Mouse (Mus musculus) adrenal gland, postnatal 36 days (tissue): ENCODE data around the gene Spsb4. TPM values are rescaled to one million over a fixed set of nuclear protein-coding genes. Genes with fewer than 3 reads are reported as not detected.
"Not testable (repeated sequence)": the region's sequence is repeated elsewhere in the genome, so short reads cannot be mapped to it uniquely, and the experiment has no call there.

Source experiments
- DNase-seq, 2 experiments: peaks; one replicate each; pipeline ENCODE4 v3.0.0; 2021; ENCODE audit warnings: mixed read lengths in 1 of 2
- total RNA-seq, 2 experiments: library from RNA; stranded (reverse); gene quantifications; 2 replicates each; pipeline ENCODE4 v1.2.3; 2021

Gene Spsb4
- total RNA-seq, 2 experiments from 2014 or later, result 0.93 to 0.99 TPM

- DNase-seq, result peak; percentile 58 to 70
Observed at GRCm38 (mm10) chr9:96952310-96952975, 66.2 kb downstream of the Spsb4 start.

DNA sequence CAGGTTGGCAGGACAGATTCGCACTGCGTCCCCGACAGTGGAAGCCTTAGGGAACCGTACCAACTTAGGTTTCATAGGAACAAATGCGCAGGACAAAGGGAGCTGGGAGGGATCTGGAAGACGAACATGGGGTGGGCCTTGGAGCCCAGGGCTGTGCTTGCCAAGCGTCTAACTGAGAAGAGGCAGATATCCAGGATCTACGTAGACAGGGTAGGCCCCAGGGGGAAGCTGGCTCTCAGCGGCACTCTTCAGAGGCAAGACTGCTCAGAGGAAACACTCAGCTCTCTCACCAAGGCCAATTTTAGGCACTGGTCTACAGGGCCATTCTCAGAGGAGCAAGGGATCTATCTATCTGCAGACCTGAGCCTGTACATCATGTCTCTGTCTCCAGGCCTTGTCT is 69.1 kb downstream of the Spsb4 start:
- DNase-seq, result no peak

DNA sequence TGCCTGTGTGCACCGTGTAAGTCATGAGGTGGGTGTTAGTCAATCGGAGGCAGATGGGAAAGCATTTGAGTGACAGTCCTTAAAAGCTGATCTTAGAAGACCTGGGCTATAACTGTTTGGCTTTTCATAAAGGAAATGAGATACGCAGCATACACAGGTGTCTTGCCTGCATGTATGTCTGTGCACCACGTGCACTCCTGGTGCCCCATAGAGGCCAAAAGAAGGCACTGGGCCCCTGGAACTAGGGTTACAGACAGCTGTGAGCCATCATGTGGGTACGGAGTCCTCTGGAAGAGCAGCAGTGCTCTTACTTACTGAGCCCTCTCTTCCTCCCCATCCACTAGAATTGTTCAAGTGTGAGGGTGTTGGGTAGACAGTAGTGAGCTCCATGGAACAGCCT is 70.1 kb downstream of the Spsb4 start:
- no peak for DNase-seq

- DNase-seq, result no peak
Observed at GRCm38 (mm10) chr9:96947171-96947570, 71.5 kb downstream of the Spsb4 start.

DNA sequence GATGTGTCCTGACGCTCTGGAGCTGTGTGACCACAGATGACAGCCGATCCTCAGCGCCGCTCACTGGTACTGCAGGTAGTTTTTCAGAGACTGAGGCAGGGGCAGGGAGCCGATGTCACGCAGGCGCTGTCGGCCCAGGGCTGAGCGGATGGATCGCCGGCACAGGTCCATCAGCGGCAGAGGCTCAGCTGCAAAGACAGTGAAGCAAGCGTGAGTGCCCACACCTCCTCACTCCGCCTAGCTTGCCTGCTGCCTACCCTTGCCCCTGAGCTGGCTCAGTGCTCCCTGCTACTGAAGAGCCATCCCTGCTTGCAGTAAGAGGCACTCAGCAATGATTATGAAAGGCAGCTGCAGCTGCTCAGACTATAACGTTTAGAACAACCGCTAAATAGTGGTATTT is 74.1 kb downstream of the Spsb4 start:
- no peak for DNase-seq

DNA sequence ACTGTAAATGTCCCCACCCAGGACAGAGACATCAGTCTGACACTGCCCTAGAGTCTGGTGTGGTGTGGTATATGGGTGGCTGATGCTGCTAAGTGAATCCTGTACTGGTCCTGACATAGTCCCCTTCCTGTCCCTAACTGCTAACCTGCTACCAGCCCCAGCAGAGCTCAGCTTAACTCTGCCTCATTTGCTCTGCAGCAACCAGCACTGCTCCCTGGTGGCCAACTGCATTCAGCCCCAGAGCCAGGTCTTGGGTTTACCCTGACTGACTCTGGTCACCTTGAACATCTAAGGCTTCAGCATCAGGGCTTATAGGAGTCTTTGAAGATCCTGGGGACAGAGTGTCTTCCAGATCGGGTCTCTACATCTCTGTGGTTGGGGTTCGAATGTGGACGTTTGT is 75.7 kb downstream of the Spsb4 start:
- peak in 1 of 2 experiments; percentile 40 for DNase-seq

- DNase-seq, result no peak
Observed at GRCm38 (mm10) chr9:96938887-96939286, 79.8 kb downstream of the Spsb4 start.

GRCm38 (mm10) chr9:96936427-96936826 is 82.2 kb downstream of the Spsb4 start:
- not testable (repeated sequence) for DNase-seq

DNA sequence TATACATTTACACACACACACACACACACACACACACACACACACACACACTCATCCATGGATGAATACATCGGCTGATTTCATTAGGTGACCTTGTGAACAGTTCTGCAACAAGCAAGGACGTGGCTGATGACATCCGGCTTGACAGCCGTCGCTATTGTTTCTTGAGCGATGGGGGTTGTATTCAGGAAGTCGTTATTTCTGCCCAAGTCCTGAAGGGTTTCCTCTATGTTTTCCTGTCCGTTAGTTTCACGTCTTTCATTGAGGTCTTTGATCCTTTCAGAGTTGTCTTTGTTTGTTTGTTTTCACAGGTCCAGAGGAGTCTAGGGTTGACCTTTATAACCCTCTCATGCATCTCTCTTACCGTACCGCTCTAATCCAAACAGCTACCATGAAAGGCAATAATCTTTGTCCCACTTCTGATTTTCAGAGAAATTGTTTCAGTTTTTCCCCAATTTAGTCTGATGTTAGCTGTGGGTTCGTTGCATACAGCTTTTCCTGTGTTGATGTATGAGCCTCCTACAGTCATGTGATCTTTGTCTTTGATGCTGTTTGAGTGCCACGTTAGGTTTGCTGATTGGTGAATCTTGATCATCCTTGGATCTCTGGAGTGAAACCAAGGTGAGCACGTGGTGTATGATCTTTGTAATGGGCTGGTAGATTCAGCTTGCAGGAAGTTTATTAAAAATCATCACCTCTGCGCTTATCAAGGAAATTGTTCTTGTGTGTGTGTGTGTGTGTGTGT is 82.9 kb downstream of the Spsb4 start:
- DNase-seq, result no peak

DNA sequence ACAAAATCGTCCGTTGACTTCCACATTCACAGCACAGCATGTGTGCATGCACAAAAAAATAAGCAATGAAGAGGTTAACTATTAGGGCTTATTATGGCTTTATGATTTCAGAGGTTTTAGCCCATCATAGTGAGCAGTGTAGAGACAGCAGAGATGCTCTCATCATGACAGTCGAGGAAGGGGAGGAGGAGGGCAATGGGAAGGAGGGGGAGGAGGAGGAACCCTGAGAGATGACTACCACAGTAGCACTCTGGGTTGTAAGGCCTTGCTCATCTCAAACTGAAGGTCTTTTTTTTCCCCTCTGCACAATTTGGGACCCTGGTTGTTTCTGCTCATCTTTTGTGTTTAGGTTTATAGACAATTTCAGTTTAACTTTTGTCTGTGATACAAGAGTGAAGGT is 83.8 kb downstream of the Spsb4 start:
- no peak for DNase-seq

DNA sequence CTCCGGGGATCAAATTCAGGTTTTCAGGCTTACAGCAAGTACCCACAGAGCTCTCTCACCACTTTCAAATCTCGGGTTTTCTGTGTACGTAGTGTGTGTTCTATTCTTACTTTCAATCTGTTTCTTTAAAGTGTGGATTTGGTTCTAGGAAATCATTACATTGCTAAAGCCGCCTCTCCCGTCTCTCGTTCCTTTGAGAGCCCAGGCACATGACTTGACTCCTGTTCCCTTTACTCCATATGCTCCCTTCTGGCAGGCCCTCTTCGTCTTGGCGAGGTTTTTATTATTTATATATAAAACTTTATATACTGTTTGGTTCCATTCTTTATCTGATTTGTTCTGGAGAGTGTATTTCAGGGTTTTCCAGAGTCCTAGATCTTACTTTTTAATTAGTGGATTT is 85.9 kb downstream of the Spsb4 start:
- no peak for DNase-seq

DNA sequence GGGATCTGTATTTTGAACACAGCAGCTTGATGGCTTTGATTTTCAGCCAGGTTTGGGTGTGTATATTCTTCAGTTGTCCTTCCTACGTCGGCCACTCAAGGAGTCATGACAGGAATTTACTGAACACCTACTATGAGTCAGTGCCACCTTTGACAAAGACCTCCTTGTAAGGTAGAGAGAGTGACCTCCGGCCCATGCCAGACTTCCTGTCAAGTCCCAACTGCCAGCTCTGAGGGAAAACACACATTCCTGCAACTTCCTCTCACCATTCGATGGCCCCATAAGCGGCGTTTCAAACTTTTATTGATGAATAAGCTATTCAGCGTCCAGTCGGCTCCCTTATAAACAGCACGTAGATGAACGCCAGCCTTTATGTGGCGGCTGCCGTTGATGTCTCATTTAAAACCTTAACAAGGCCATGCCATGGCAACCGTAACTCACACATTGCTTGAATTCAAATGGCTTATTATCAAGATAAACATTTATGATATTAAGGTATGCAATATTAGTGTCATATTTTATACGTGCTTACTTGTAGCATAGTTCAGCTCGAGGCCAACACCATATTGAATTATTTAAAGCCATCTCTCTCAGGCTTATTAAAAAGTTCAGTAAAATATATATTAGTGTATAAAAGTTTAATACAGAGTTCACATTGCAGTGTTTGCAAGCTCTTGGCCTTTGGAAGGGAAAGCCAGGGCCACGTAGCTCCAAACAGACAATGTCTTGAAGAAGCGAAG is 94.9 kb downstream of the Spsb4 start:
- DNase-seq, result no peak

DNA sequence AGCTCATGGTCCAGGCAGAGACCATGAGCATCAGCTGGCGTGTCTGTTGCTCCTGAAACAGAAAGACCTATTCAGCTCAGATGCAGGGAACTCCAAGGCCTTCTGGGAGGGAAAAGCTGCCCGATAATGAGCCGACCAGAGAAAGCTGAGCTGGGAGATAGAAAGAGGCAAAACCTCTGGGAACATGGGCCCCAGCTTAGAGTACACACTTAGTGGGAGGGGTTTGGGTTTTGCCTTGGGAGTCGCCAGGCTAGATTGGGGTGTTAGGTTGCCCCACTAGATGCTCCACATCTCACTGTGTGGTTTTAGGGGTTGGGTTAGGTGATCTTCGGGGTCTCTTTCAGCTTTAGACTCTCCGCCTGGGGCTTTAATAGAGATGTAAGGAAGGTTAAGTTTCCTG is 95.5 kb downstream of the Spsb4 start:
- DNase-seq, result no peak

GRCm38 (mm10) chr9:96916620-96917538 is 101.8 kb downstream of the Spsb4 start:
- peak; percentile 92 to 93 for DNase-seq

DNA sequence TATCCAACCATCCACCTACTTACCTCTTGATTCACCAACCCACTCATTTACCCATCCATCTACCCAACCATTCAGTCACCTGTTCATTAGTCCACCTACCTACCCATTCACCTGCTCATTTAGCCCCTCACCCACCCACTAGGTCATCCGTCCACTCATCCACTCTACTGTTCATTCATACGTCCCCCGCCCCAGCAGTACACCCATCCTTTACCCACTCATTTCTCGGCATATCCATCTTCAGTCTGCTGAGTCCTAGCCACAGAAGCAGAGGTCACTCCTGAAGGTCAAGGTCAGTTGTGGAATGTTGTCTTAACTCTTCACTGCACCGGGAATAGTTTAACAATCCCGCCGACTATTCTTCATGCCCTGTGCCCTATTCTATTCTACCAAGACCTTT is 102.6 kb downstream of the Spsb4 start:
- no peak for DNase-seq

GRCm38 (mm10) chr9:96914851-96915250 is 103.8 kb downstream of the Spsb4 start:
- no peak for DNase-seq

DNA sequence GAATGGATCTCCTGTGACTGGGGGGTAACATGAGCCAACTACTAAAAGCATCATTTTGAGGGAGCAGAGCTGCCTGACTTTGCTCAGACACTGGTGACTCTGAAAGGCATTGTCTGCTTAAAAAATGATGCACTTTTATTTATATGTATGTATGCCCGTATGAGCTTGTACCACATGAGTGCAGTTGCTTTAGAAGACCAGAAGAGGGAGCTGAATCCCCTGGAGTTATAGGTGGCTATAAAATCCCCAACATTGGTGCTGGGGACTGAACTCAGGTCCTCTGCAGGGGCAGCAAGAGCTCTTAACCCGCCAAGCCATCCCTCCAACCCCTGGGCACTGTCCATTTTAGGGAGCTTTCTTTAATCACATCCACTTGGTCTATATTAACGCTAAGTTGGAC is 104.6 kb downstream of the Spsb4 start:
- no peak for DNase-seq

GRCm38 (mm10) chr9:96909503-96909902 is 109.1 kb downstream of the Spsb4 start:
- no peak for DNase-seq

DNA sequence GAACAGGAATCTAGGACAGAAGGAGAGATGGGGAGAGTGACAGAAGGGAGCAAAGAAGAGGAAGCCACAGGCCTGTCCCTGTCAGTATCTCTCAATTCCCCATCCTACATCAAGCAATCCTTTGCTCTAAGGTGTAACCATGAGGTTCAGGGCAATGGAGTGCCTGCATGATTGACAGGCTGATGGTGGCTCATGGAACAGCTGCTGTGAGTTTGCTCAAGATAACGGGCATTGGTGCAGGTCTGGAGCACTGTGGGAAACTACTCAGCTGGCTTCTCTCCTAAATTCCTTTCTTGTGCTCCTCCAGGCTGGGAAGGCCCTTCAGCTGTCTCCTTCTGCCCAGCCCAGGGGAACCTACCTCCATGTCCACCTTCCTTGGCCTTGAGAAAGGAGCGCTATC is 109.9 kb downstream of the Spsb4 start:
- no peak for DNase-seq

DNA sequence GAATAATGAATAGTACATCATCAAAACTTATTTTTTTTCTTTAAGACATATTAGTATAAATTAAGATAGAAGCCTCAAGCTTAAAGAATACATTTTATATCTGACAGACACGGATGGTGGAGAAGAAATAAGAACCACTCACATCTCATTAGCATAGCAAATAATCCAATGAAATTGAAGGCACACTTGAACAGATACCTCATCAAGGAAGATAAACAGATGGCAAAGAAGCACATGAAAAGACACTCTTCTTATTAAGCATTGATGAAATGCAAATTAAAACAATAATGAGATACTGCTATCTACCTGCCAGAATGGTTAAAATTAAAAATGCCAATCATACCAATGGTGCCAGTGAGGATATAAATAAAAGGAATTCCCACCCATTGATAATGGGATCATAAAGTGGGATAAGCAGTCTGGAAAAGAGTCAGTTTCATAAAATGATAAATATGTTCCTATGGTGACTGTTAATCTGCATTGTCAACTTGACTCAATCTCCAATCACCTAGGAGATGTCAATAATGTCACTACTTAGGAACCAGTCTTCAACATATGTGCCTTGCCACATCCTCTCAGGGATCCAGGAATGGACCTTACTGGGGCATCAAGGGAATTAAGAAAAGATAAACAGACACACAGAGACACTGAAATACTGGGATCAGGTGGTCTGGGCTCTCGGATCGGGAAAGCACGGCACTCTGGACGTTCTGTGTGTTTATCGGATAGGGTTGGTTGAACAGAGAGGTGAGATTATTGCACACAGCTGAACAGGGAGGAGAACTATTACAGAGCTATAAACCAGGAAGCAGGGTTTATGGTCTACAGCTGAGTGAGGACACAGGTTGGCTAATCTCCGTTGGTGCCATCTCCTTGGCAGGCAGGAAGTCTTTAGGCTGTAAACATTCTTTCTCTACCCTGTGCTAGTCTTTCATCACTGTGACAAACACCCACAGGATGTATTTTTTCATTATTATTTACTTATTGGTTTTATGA is 114.0 kb downstream of the Spsb4 start:
- DNase-seq, result no peak

DNA sequence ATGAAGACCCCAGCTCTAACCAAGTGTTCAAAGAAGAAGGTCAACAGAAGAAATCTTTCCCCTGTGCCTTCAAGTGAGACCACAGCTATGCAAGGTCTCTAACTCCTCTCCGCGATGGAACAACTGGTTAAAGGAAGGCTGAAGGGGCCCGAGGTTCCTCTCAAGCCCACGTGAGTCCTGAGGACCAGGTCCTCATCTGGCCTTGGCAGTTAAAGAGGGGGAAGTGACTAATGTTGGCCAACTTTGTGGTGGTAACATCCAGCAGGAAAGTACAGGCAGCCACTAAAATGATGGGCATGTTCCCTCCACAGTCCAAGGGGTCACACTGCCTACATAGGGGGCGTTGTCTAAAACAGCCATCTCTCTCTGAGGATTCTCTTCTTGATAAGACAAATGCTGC is 118.9 kb downstream of the Spsb4 start:
- no peak for DNase-seq
